Mouse (Mus musculus): Measurements from ENCODE around the gene Dhcr7.

GRCm38 (mm10) chr7:143776137-143776536, 46.8 kb upstream of the Dhcr7 start:
- no peak for TF ChIP-seq CTCF (conservative IDR thresholded peaks at IDR 0.05; ENCODE audit: insufficient read depth, insufficient read length, low read depth, low read length)
- TF ChIP-seq POLR2A (IDR thresholded peaks at IDR 0.05; ENCODE audit: low read depth, low read length), result no peak

All from kidney, adult 2 months (tissue).